Mouse (Mus musculus) liver, postnatal 0 days (tissue): ENCODE results near the gene Avp.

Experiments used
- CTCF ChIP-seq: sonication (generic); IDR thresholded peaks from 2 replicates; pipeline ENCODE4 v1.5.1; 2016; ENCODE audit warnings: antibody characterized with exemption, low read depth
- EP300 ChIP-seq: IDR thresholded peaks from 2 replicates; pipeline ENCODE4 v1.6.1; 2016; ENCODE audit warnings: antibody characterized with exemption, low read depth, mild to moderate bottlenecking

GRCm38 (mm10) chr2:130595596-130595995, 13.2 kb upstream of the Avp start:
- no peak for TF ChIP-seq CTCF
- TF ChIP-seq EP300: no peak
